Mouse (Mus musculus) brain, adult 2 months (tissue): ENCODE measurements around the gene Mamdc2.

ENCODE experiments used
- DNase-seq: peaks from one replicate; pipeline ENCODE4 v3.0.0; 2011; ENCODE audit warnings: low read depth, low spot score

Gene Mamdc2

GRCm38 (mm10) chr19:23360536-23360935, 87.7 kb downstream of the Mamdc2 start:
- DNase-seq = peak; percentile 60

GRCm38 (mm10) chr19:23357253-23357652, 91.0 kb downstream of the Mamdc2 start:
- no peak for DNase-seq

- DNase-seq = no peak
These were observed 93.5 kb downstream of the Mamdc2 start for GRCm38 (mm10) chr19:23354738-23355137.

- no peak for DNase-seq
These were observed 94.3 kb downstream of the Mamdc2 start for GRCm38 (mm10) chr19:23353881-23354401.

GRCm38 (mm10) chr19:23353161-23353560, 95.1 kb downstream of the Mamdc2 start:
- no peak for DNase-seq

- DNase-seq = no peak
These were observed 96.3 kb downstream of the Mamdc2 start for GRCm38 (mm10) chr19:23351808-23352491.

- DNase-seq = no peak
These were observed 98.3 kb downstream of the Mamdc2 start for GRCm38 (mm10) chr19:23349930-23350329.

- DNase-seq = no peak
These were observed 105.5 kb downstream of the Mamdc2 start for GRCm38 (mm10) chr19:23342782-23343181.

GRCm38 (mm10) chr19:23332883-23333282, 115.4 kb downstream of the Mamdc2 start:
- DNase-seq = no peak

- DNase-seq = peak; percentile 63
These were observed 117.4 kb downstream of the Mamdc2 start for GRCm38 (mm10) chr19:23330842-23331241.

- peak; percentile 43 for DNase-seq
These were observed 118.9 kb downstream of the Mamdc2 start for GRCm38 (mm10) chr19:23329346-23329745.

GRCm38 (mm10) chr19:23327056-23327640, 121.1 kb downstream of the Mamdc2 start:
- peak; percentile 52 for DNase-seq

- DNase-seq = no peak
These were observed 125.1 kb downstream of the Mamdc2 start for GRCm38 (mm10) chr19:23323107-23323506.

- DNase-seq = no peak
These were observed 130.3 kb downstream of the Mamdc2 start for GRCm38 (mm10) chr19:23317989-23318358.

- peak; percentile 53 for DNase-seq
These were observed 130.8 kb downstream of the Mamdc2 start for GRCm38 (mm10) chr19:23317295-23317988.

GRCm38 (mm10) chr19:23316851-23317250, 131.4 kb downstream of the Mamdc2 start:
- peak; percentile 65 for DNase-seq

GRCm38 (mm10) chr19:23309979-23310378, 138.3 kb downstream of the Mamdc2 start:
- DNase-seq = no peak

GRCm38 (mm10) chr19:23306671-23307070, 141.6 kb downstream of the Mamdc2 start:
- peak; percentile 24 for DNase-seq

- DNase-seq = peak; percentile 61
These were observed 148.3 kb downstream of the Mamdc2 start for GRCm38 (mm10) chr19:23299987-23300386.

- peak; percentile 49 for DNase-seq
These were observed 149.3 kb downstream of the Mamdc2 start for GRCm38 (mm10) chr19:23298917-23299316.

- DNase-seq = no peak
These were observed 151.1 kb downstream of the Mamdc2 start for GRCm38 (mm10) chr19:23297191-23297590.

GRCm38 (mm10) chr19:23289251-23289650, 159.0 kb downstream of the Mamdc2 start:
- no peak for DNase-seq
